Mouse (Mus musculus) heart, embryonic 16.5 days (tissue): ENCODE data around the gene Rgl2. TPM values are rescaled to one million over a fixed set of nuclear protein-coding genes. Genes with fewer than 3 reads are reported as not detected.
A peak's percentile ranks its signal among the peaks of the same experiment; 100 is the strongest.
"Not testable (repeated sequence)": the region's sequence is repeated elsewhere in the genome, so short reads cannot be mapped to it uniquely, and the experiment has no call there.

Source experiments
- ATAC-seq: fragments of 200-750 bp; cut with Nextera tagmentation; replicated peaks from 2 replicates; pipeline ENCODE4 v1.8.0; 2017; ENCODE audit warnings: moderate number of reproducible peaks; ENCODE audit not compliant: insufficient read depth, low FRiP score; ENCODE audit errors: extremely low read depth
- H3K27ac ChIP-seq: fragments of 300-500 bp; sonication (generic); 2 replicates; pipeline ENCODE4 v1.5.1; 2014; ENCODE audit warnings: mild to moderate bottlenecking, low read length, control low read depth, moderate library complexity
- H3K27me3 ChIP-seq: fragments of 300-500 bp; sonication (generic); 2 replicates; pipeline ENCODE4 v1.6.1; 2014; ENCODE audit warnings: low read length, mixed read lengths; ENCODE audit not compliant: control insufficient read depth, insufficient read depth
- H3K36me3 ChIP-seq: fragments of 300-500 bp; sonication (generic); 2 replicates; pipeline ENCODE4 v1.6.1; 2014; ENCODE audit not compliant: control insufficient read depth, insufficient read depth
- H3K4me1 ChIP-seq: fragments of 300-500 bp; sonication (generic); 2 replicates; pipeline ENCODE4 v1.6.1; 2014; ENCODE audit warnings: low read length, mixed read lengths; ENCODE audit not compliant: control insufficient read depth, insufficient read depth
- H3K4me2 ChIP-seq: fragments of 300-500 bp; sonication (generic); 2 replicates; pipeline ENCODE4 v1.6.1; 2014; ENCODE audit warnings: low read depth, mild to moderate bottlenecking, control low read depth, low read length
- H3K4me3 ChIP-seq: fragments of 300-500 bp; sonication (generic); 2 replicates; pipeline ENCODE4 v1.5.1; 2014; ENCODE audit warnings: mild to moderate bottlenecking, control low read depth, low read length
- H3K9ac ChIP-seq: fragments of 300-500 bp; sonication (generic); 2 replicates; pipeline ENCODE4 v1.6.1; 2014; ENCODE audit warnings: low read length, control low read depth
- H3K9me3 ChIP-seq: fragments of 300-500 bp; sonication (generic); replicated peaks from 2 replicates; pipeline ENCODE4 v1.6.1; 2016; ENCODE audit warnings: low read length; ENCODE audit not compliant: control insufficient read depth
- WGBS: fragments of 180-500 bp; shearing (Covaris S2); extraction: QIAGEN DNeasy Blood & Tissue Kit; methylation state at CpG from one replicate; pipeline ENCODE4 v1.1.7; 2014; 5-methylcytosine and 5-hydroxymethylcytosine counted together
- polyA plus RNA-seq: library from polyadenylated mRNA; unstranded; fragments of >200 nt; fragmentation: Nextera tagmentation; extraction: Ambion mirVana; gene quantifications from 2 replicates; pipeline ENCODE4 v1.2.1, GENCODE M21; 2015

Gene Rgl2
- polyA plus RNA-seq, 1 experiment from 2014 or later, result 40.8 TPM

DNA sequence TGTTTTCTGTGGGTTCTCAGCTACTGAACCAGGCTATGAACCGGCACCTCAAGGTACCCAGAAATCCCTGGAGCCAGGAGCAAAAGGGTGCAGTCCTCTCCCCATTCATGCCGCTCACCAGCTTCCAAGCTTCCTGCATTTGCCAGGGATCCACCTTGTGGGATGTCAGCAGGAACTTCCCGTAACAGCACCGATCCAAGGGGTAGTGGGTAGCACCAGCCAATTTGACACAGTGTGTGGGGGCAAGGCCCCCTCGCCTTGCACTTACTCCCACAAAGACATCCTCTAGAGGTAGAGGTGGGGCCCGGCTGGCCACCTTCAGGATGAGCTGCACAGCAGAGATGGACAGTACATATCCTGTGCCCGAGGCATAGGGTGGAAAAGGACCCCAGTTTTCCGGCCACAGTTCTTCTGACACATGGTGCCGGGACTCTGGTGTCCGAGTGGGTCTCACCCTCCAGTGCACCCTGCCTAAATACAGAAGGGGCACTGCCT is 20.8 kb downstream of the Rgl2 start:
- Histone ChIP-seq H3K9ac (peak overlapping the region; percentile 78), H3K9me3 (no peaks in the 10 kb centered on the region), H3K27me3 (no peaks in the 10 kb centered on the region), H3K36me3 (peaks cover 30% of the 10 kb centered on the region), H3K4me1 (peaks cover 46% of the 10 kb centered on the region), H3K27ac (peak overlapping the region; percentile 87; the same call in 1 of the 2 replicates), H3K4me3 (peak overlapping the region; percentile 63), H3K4me2 (peak overlapping the region; percentile 98)
- 76% methylated on average over 10 of the region's 10 CpGs for WGBS
- ATAC-seq, result no peak

GRCm38 (mm10) chr17:33951021-33951946 is 21.9 kb downstream of the Rgl2 start, which contains the start of gene B3galt4:
TSS of gene B3galt4 (minus strand) at chr17:33951488.
- Histone ChIP-seq H3K9me3 (no peaks in the 10 kb centered on the region), H3K4me3 (peak within 1 kb of the TSS; percentile 63), H3K4me2 (peak within 1 kb of the TSS; percentile 98), H3K36me3 (peaks cover 29% of the 10 kb centered on the region), H3K27me3 (no peaks in the 10 kb centered on the region), H3K4me1 (peaks cover 46% of the 10 kb centered on the region), H3K9ac (peak within 1 kb of the TSS; percentile 78), H3K27ac (peak within 1 kb of the TSS; percentile 87)
- WGBS, result 1% methylated on average over 45 of the region's 45 CpGs
- ATAC-seq, result peak; percentile 61

DNA sequence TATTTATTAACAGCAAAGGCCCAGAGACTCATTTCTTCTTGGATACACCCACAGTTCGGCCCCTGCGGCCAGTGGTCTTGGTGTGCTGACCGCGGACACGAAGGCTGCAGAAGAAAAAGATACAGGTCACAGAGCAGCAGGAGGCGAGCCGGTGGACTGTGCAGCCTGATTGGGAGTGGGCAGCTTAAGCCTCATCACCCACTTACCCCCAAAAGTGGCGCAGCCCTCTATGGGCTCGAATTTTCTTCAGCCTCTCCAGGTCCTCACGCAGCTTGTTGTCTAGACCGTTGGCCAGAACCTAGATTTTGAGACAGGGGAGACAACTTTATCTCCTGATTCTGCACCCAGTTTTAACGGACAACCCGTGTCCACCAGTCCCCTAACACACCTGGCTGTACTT is 22.7 kb downstream of the Rgl2 start:
- WGBS, result 73% methylated on average over 13 of the region's 13 CpGs
- H3K4me3 ChIP-seq, result peak overlapping the region; percentile 63
- peak overlapping the region; percentile 78 for H3K9ac ChIP-seq
- peaks cover 29% of the 10 kb centered on the region for H3K36me3 ChIP-seq
- not testable (repeated sequence) for H3K9me3 ChIP-seq, H3K27ac ChIP-seq, ATAC-seq, H3K27me3 ChIP-seq
- H3K4me1 ChIP-seq, result peaks cover 52% of the 10 kb centered on the region
- peak overlapping the region; percentile 98 for H3K4me2 ChIP-seq

- H3K27ac ChIP-seq, result no peak overlapping the region
- H3K4me1 ChIP-seq, result peaks cover 52% of the 10 kb centered on the region
- no peaks in the 10 kb centered on the region for H3K27me3 ChIP-seq
- H3K4me3 ChIP-seq, result no peak overlapping the region
- ATAC-seq, result no peak
- no peaks in the 10 kb centered on the region for H3K9me3 ChIP-seq
- 79% methylated on average over 4 of the region's 4 CpGs for WGBS
- peak overlapping the region; percentile 43; the same call in 1 of the 2 replicates for H3K9ac ChIP-seq
- no peak overlapping the region for H3K4me2 ChIP-seq
- H3K36me3 ChIP-seq, result peaks cover 29% of the 10 kb centered on the region
These were observed 23.5 kb downstream of the Rgl2 start for GRCm38 (mm10) chr17:33952879-33953278.

DNA sequence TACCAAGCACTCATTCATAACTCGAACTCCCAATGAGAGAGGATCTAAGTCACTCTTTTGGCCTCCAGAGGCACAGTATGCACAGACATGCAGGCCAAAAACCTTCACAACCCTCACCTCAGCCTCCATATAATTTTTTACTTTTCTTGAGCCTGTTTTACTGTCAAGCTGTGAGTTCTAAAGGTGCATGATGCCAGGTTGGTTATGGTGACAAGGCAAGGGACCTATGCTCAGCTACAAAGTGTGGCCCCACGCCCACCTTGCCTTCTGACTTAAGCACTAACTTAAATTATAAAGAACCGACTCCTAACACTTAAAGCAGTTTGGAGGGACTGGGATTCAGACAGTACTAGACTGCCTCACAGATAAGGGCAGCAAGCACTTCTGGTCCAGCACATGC is 24.0 kb downstream of the Rgl2 start:
- no peak for ATAC-seq
- Histone ChIP-seq H3K9me3 (no peaks in the 10 kb centered on the region), H3K27ac (0 out of 2 replicates have a peak overlapping the region, but pooled peaks have one; percentile 39), H3K4me1 (peaks cover 52% of the 10 kb centered on the region), H3K27me3 (no peaks in the 10 kb centered on the region), H3K4me2 (0 out of 2 replicates have a peak overlapping the region, but pooled peaks have one; percentile 9), H3K9ac (peak overlapping the region; percentile 29), H3K36me3 (peaks cover 27% of the 10 kb centered on the region), H3K4me3 (no peak overlapping the region)
- 81% methylated on average over 3 of the region's 3 CpGs for WGBS

GRCm38 (mm10) chr17:33953961-33954565 is 24.7 kb downstream of the Rgl2 start:
- Histone ChIP-seq H3K36me3 (peaks cover 30% of the 10 kb centered on the region), H3K4me1 (peaks cover 52% of the 10 kb centered on the region), H3K9me3 (no peaks in the 10 kb centered on the region), H3K4me3 (peak overlapping the region; percentile 99), H3K27me3 (no peaks in the 10 kb centered on the region), H3K4me2 (peak overlapping the region; percentile 92), H3K27ac (no peak overlapping the region; the same call in 1 of the 2 replicates), H3K9ac (peak overlapping the region; percentile 99)
- no peak for ATAC-seq
- WGBS, result 39% methylated on average over 5 of the region's 5 CpGs

- Histone ChIP-seq H3K36me3 (peaks cover 38% of the 10 kb centered on the region), H3K9me3 (no peaks in the 10 kb centered on the region), H3K4me2 (peak overlapping the region; percentile 92), H3K27me3 (no peaks in the 10 kb centered on the region), H3K4me3 (peak overlapping the region; percentile 99), H3K27ac (peak overlapping the region; percentile 91), H3K9ac (peak overlapping the region; percentile 99), H3K4me1 (peaks cover 48% of the 10 kb centered on the region)
- WGBS, result under 1% methylated on average over 33 of the region's 33 CpGs
- peak; percentile 15 for ATAC-seq
These were observed 25.6 kb downstream of the Rgl2 start for GRCm38 (mm10) chr17:33954646-33955554.

GRCm38 (mm10) chr17:33955555-33956214 is 26.3 kb downstream of the Rgl2 start, which contains the start of the genes Vps52 and Rps18:
TSS of gene Vps52 (plus strand) at chr17:33955812.
TSS of gene Rps18 (minus strand) at chr17:33956001.
- WGBS, result under 1% methylated on average over 50 of the region's 50 CpGs
- H3K4me2 ChIP-seq, result peak within 1 kb of the TSS; percentile 92
- H3K9me3 ChIP-seq, result no peaks in the 10 kb centered on the region
- H3K27me3 ChIP-seq, result no peaks in the 10 kb centered on the region
- peak within 1 kb of the TSS; percentile 99 for H3K9ac ChIP-seq
- peak; percentile 88 for ATAC-seq
- peak within 1 kb of the TSS; percentile 95 for H3K27ac ChIP-seq
- peaks cover 40% of the 10 kb centered on the region for H3K36me3 ChIP-seq
- H3K4me3 ChIP-seq, result peak within 1 kb of the TSS; percentile 99
- H3K4me1 ChIP-seq, result peaks cover 41% of the 10 kb centered on the region
